21 mouse cellular contexts compared by ENCODE assay signal in genomic region chr7:96303963-96304362, GRCm38 (mm10).
DNase-seq lines count a peak whose midpoint lies in the region; ATAC-seq lines count a peak whose summit lies in the region.
"Had no signal": no experiment of that assay in that cellular context is flagged by ENCODE, and none has a peak within 500 bp of the region (broad histone marks: within the 10 kb centered on the region; RNA-seq: fewer than 3 reads in every experiment).

No protein-coding gene starts in this region.

- H3K4me3 ChIP-seq in midbrain, embryonic 11.5 days (ENCODE audit: low read depth, low read length), result no peak overlapping the region
- H3K4me3 ChIP-seq in midbrain, embryonic 15.5 days, result no peak overlapping the region
- no peak overlapping the region for H3K4me3 ChIP-seq in forebrain, embryonic 12.5 days (replicated peaks)
- H3K4me3 ChIP-seq: heart, adult 2 months; heart, embryonic 15.5 days; hindbrain, embryonic 10.5 days; intestine, embryonic 15.5 days had no signal

- no peaks in the 10 kb centered on the region for H3K9me3 ChIP-seq in midbrain, embryonic 11.5 days (ENCODE audit: control insufficient read depth, low read length)
- no peaks in the 10 kb centered on the region for H3K9me3 ChIP-seq in midbrain, embryonic 15.5 days
- H3K9me3 ChIP-seq in forebrain, embryonic 12.5 days, result no peaks in the 10 kb centered on the region
- H3K9me3 ChIP-seq: heart, embryonic 15.5 days; hindbrain, embryonic 10.5 days; intestine, embryonic 15.5 days had no signal

- H3K27me3 ChIP-seq in midbrain, embryonic 11.5 days (ENCODE audit: control insufficient read depth, insufficient read depth, low read length), result no peaks in the 10 kb centered on the region
- H3K27me3 ChIP-seq in midbrain, embryonic 15.5 days (replicated peaks), result no peaks in the 10 kb centered on the region
- H3K27me3 ChIP-seq in forebrain, embryonic 12.5 days, result no peaks in the 10 kb centered on the region
- H3K27me3 ChIP-seq: heart, embryonic 15.5 days; intestine, embryonic 15.5 days had no signal

- WGBS in midbrain, embryonic 11.5 days, result 14% methylated on average over 2 of the region's 2 CpGs
- WGBS in midbrain, embryonic 15.5 days, result 35% methylated on average over 2 of the region's 2 CpGs
- WGBS in forebrain, embryonic 12.5 days, result 31% methylated on average over 2 of the region's 2 CpGs

- no peak overlapping the region for H3K9ac ChIP-seq in midbrain, embryonic 11.5 days (ENCODE audit: low read length)
- H3K9ac ChIP-seq in midbrain, embryonic 15.5 days, result no peak overlapping the region
- H3K9ac ChIP-seq in forebrain, embryonic 12.5 days, result no peak overlapping the region
- H3K9ac ChIP-seq: heart, embryonic 15.5 days; hindbrain, embryonic 14.5 days; intestine, embryonic 15.5 days had no signal

- ATAC-seq in midbrain, embryonic 11.5 days (ENCODE audit: low FRiP score), result no peak
- no peak for ATAC-seq in midbrain, embryonic 15.5 days (replicated peaks)
- no peak for ATAC-seq in forebrain, embryonic 12.5 days (ENCODE audit: low FRiP score)
- ATAC-seq: CD4-positive, CD25-positive, alpha-beta regulatory T cell, adult 4 months; forebrain, embryonic 16.5 days; intestine, embryonic 15.5 days had no signal

- DNase-seq in embryo, embryonic 10 days (ENCODE audit: low spot score), result peak; percentile 50
- DNase-seq in embryo, embryonic 9.5 days (ENCODE audit: extremely low spot score), result no peak
- peak; percentile 8 for DNase-seq in gastrocnemius, postnatal 25 days
- DNase-seq in gastrocnemius, adult 8-10 months (ENCODE audit: low spot score in 2 of 2), result no peak
- peak; percentile 72 for DNase-seq in midbrain, embryonic 11.5 days (ENCODE audit: low spot score, missing footprints)
- peak; percentile 11 for DNase-seq in skeletal muscle tissue, adult 2 months (ENCODE audit: low read depth, low spot score)
- DNase-seq: adrenal gland, postnatal 14 days; B cell, adult 2 months; cerebellum, adult 18-20 months; cerebellum, postnatal 10 days; heart, adult 2 months had no signal

- no peak overlapping the region for H3K27ac ChIP-seq in midbrain, embryonic 11.5 days (ENCODE audit: low read depth, low read length)
- H3K27ac ChIP-seq in midbrain, embryonic 15.5 days, result no peak overlapping the region
- H3K27ac ChIP-seq in forebrain, embryonic 12.5 days, result no peak overlapping the region
- H3K27ac ChIP-seq: heart, adult 2 months; heart, embryonic 15.5 days; hindbrain, embryonic 10.5 days; hindbrain, embryonic 14.5 days; intestine, embryonic 15.5 days had no signal

- no peaks in the 10 kb centered on the region for H3K36me3 ChIP-seq in midbrain, embryonic 11.5 days (ENCODE audit: control insufficient read depth, insufficient read depth, low read length)
- H3K36me3 ChIP-seq in midbrain, embryonic 15.5 days (replicated peaks), result no peaks in the 10 kb centered on the region
- no peaks in the 10 kb centered on the region for H3K36me3 ChIP-seq in forebrain, embryonic 12.5 days (replicated peaks)
- H3K36me3 ChIP-seq: G1E; heart, embryonic 15.5 days; hindbrain, embryonic 10.5 days; intestine, embryonic 15.5 days had no signal

- H3K4me1 ChIP-seq in midbrain, embryonic 11.5 days (ENCODE audit: control insufficient read depth, insufficient read depth, low read length), result peaks cover 3% of the 10 kb centered on the region; the same call in 1 of the 2 replicates
- peaks cover 3% of the 10 kb centered on the region; the same call in 1 of the 2 replicates for H3K4me1 ChIP-seq in midbrain, embryonic 15.5 days
- peaks cover 26% of the 10 kb centered on the region for H3K4me1 ChIP-seq in forebrain, embryonic 12.5 days
- H3K4me1 ChIP-seq: intestine, embryonic 15.5 days had no signal

- no peak overlapping the region for H3K4me2 ChIP-seq in midbrain, embryonic 11.5 days
- no peak overlapping the region for H3K4me2 ChIP-seq in midbrain, embryonic 15.5 days
- no peak overlapping the region for H3K4me2 ChIP-seq in forebrain, embryonic 12.5 days
- H3K4me2 ChIP-seq: heart, embryonic 11.5 days; heart, embryonic 15.5 days; hindbrain, embryonic 14.5 days; intestine, embryonic 15.5 days had no signal

Comparison
In these comparisons a context has a peak if more than half of its experiments do, and no peak if none do; other contexts are left out.
1. DNase-seq: peak in embryo, embryonic 10 days (single experiment), gastrocnemius, postnatal 25 days (single experiment), midbrain, embryonic 11.5 days (single experiment) and skeletal muscle tissue, adult 2 months (single experiment); none in embryo, embryonic 9.5 days (single experiment) and gastrocnemius, adult 8-10 months (0 of 2).